Mouse (Mus musculus): ENCODE measurements around the gene Cmtm3.
"Not testable (repeated sequence)": the region's sequence is repeated elsewhere in the genome, so short reads cannot be mapped to it uniquely, and the experiment has no call there.

The Cmtm3 gene

GRCm38 (mm10) chr8:104339229-104339982, at the start of gene Cmtm3:
Gene Cmtm3 (plus strand): TSS chr8:104339410.
- no peak for DNase-seq (ENCODE audit: low spot score in 2 of 2)

GRCm38 (mm10) chr8:104293081-104293480, 46.1 kb upstream of the Cmtm3 start, which contains the start of gene Cmtm2a:
Gene Cmtm2a (minus strand): TSS chr8:104293181.
- DNase-seq (ENCODE audit: low spot score in 2 of 2) = not testable (repeated sequence)

GRCm38 (mm10) chr8:104294396-104294795, 44.8 kb upstream of the Cmtm3 start:
- DNase-seq (ENCODE audit: low spot score in 2 of 2) = no peak

GRCm38 (mm10) chr8:104301577-104301976, 37.6 kb upstream of the Cmtm3 start:
- not testable (repeated sequence) for DNase-seq (ENCODE audit: low spot score in 2 of 2)

GRCm38 (mm10) chr8:104302536-104302935, 36.7 kb upstream of the Cmtm3 start:
- not testable (repeated sequence) for DNase-seq (ENCODE audit: low spot score in 2 of 2)

GRCm38 (mm10) chr8:104304962-104305361, 34.2 kb upstream of the Cmtm3 start:
- DNase-seq (ENCODE audit: low spot score in 2 of 2) = no peak

- DNase-seq (ENCODE audit: low spot score in 2 of 2) = not testable (repeated sequence)
These were observed 30.9 kb upstream of the Cmtm3 start for GRCm38 (mm10) chr8:104308341-104308740.

GRCm38 (mm10) chr8:104309441-104310155, 29.6 kb upstream of the Cmtm3 start, which contains the start of the genes Gm45711 and Cmtm1:
Gene Gm45711 (minus strand): TSS chr8:104310081.
Gene Cmtm1 (minus strand): TSS chr8:104310145.
- not testable (repeated sequence) for DNase-seq (ENCODE audit: low spot score in 2 of 2)

- DNase-seq (ENCODE audit: low spot score in 2 of 2) = not testable (repeated sequence)
These were observed 27.2 kb upstream of the Cmtm3 start for GRCm38 (mm10) chr8:104312023-104312422.

- DNase-seq (ENCODE audit: low spot score in 2 of 2) = no peak
These were observed 25.9 kb upstream of the Cmtm3 start for GRCm38 (mm10) chr8:104313311-104313710.

GRCm38 (mm10) chr8:104321267-104321666, 17.9 kb upstream of the Cmtm3 start, which contains the start of gene Gm11020:
Gene Gm11020 (plus strand): TSS chr8:104321567.
- DNase-seq (ENCODE audit: low spot score in 2 of 2) = not testable (repeated sequence)

GRCm38 (mm10) chr8:104321930-104322329, 17.3 kb upstream of the Cmtm3 start, which contains the start of gene Cmtm2b:
Gene Cmtm2b (plus strand): TSS chr8:104322230.
- not testable (repeated sequence) for DNase-seq (ENCODE audit: low spot score in 2 of 2)

- DNase-seq (ENCODE audit: low spot score in 2 of 2) = no peak
These were observed 6.3 kb upstream of the Cmtm3 start for GRCm38 (mm10) chr8:104332665-104333631.

GRCm38 (mm10) chr8:104333786-104334185, 5.4 kb upstream of the Cmtm3 start:
- no peak for DNase-seq (ENCODE audit: low spot score in 2 of 2)

GRCm38 (mm10) chr8:104334196-104334595, 5.0 kb upstream of the Cmtm3 start:
- DNase-seq (ENCODE audit: low spot score in 2 of 2) = no peak

- DNase-seq (ENCODE audit: low spot score in 2 of 2) = no peak
These were observed 2.4 kb upstream of the Cmtm3 start for GRCm38 (mm10) chr8:104336806-104337205.

GRCm38 (mm10) chr8:104337890-104338289, 1.3 kb upstream of the Cmtm3 start:
- DNase-seq (ENCODE audit: low spot score in 2 of 2) = peak in 1 of 2 experiments; percentile 44

- DNase-seq (ENCODE audit: low spot score in 2 of 2) = peak in 1 of 2 experiments; percentile 26
These were observed 698 bp downstream of the Cmtm3 start for GRCm38 (mm10) chr8:104339983-104340232.

GRCm38 (mm10) chr8:104340233-104341105, 1.3 kb downstream of the Cmtm3 start:
- peak; percentile 57 to 83 for DNase-seq (ENCODE audit: low spot score in 2 of 2)

- peak in 1 of 2 experiments; percentile 36 for DNase-seq (ENCODE audit: low spot score in 2 of 2)
These were observed 1.9 kb downstream of the Cmtm3 start for GRCm38 (mm10) chr8:104341106-104341561.
